Mouse (Mus musculus) inflammation-experienced regulatory T-cells, adult 6 months (primary cell): ENCODE results near the gene Cep135. TPM values are rescaled to one million over a fixed set of nuclear protein-coding genes. Genes with fewer than 3 reads are reported as not detected.

Experiments
- ATAC-seq: one replicate; pipeline ENCODE4 v1.8.0; 2017
- polyA plus RNA-seq, 3 experiments: library from polyadenylated mRNA; unstranded; fragments of 100-300 nt; shearing (Covaris generic); gene quantifications; one replicate each; pipeline ENCODE4 v1.2.1; 2017

Gene Cep135
- polyA plus RNA-seq, 3 experiments from 2014 or later, result 5.3 to 7.1 (median 6.7) TPM

DNA sequence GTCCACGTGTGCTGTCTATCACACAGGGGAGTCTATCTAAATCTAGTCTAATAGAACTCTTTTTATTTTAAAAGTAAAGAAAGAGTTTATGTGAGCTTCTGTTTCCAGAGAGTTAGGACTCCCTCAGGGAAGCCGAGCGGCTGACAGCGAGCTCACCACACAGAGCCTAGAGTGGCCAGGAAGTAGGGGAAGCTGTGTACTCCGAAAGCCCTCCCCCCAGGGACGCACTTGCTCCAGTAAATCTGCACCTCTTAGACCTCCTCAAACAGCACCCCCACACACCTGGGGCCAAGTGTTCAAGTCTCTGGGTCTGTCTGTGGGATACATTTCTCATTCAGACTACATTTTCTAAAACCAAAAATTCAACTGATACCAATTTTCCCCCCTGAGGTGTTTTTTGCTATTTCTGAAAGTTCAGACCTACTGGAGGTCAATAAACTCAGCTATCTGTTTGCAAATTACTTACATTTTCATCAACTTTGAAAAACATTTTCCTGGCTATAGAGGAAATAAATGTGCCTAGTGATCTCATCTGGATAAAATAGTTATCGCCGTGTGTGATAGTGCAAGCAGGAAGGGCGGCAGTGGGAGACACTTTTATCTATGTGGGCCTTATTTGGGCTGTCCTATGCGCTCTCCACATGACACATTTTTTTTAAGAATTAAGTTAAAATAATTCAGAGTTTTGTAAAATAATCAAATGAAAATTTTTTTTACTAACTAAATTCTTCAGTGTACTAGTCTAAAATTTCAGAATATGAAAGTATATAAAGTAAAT is 56.8 kb downstream of the Cep135 start:
- ATAC-seq, result no peak

DNA sequence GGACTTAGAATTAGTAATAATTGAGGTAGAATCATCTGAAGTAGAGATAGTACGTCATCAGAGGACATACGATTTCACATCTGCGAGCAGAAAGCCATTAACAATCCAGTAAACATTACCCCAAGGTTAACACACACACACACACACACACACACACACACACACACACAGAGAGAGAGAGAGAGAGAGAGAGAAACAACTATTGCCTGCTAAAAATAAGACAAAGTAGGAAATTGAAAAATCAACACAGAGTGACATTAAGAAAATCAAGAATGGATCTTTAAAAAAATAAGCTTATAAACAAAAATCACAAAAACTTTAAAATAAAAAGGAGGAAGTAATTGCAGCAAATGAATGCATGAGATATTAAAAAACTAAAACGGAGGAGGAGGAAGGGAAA is 61.4 kb downstream of the Cep135 start:
- no peak for ATAC-seq

DNA sequence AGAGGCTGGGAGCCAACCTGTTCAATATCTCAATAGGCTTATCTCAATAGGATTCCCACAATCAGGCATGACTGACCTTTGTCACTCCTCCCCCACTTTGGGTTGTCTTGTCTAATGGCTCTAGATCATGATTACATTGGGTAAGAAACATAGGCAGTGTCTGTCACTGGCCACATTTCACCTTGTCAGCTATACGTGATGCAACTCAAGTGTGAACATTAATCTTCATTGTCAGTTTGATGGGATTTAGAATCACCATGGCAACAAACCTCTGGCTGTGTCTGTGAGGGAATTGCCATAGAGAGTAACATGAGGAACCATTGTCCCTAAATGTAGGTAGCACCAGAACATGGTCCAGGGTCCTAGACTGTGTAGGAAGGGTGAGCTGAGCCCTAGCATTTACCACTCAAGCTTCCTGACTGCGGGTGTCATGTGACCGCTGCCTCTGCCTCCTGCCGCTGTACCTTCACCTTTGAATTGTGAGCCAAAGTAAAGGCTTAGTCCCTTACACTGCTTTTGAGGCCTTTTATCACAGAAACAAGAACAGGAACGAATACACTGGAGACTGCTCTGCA is 62.7 kb downstream of the Cep135 start:
- no peak for ATAC-seq

DNA sequence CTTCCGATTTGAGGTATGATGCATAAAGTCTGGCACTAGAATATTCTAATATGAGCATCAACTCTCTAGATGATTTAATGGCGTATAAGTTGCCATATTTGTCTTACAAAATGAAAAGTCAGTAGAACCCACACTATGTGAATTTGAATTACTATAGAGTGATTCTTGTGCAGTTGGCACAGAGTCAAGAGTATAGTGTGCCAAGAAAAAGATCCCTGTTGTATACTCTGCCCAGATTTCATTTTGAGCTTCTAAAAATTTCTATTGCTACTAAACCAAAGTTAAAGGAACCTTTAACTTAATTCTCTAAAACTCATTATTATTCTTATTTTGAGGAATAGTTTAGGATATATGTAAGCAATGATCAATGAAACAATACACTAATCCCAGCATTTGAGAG is 67.7 kb downstream of the Cep135 start, which contains the start of gene C530008M17Rik:
Gene C530008M17Rik, plus strand, starts transcription at position 301 of the 400 bp plus-strand sequence.
- no peak for ATAC-seq

DNA sequence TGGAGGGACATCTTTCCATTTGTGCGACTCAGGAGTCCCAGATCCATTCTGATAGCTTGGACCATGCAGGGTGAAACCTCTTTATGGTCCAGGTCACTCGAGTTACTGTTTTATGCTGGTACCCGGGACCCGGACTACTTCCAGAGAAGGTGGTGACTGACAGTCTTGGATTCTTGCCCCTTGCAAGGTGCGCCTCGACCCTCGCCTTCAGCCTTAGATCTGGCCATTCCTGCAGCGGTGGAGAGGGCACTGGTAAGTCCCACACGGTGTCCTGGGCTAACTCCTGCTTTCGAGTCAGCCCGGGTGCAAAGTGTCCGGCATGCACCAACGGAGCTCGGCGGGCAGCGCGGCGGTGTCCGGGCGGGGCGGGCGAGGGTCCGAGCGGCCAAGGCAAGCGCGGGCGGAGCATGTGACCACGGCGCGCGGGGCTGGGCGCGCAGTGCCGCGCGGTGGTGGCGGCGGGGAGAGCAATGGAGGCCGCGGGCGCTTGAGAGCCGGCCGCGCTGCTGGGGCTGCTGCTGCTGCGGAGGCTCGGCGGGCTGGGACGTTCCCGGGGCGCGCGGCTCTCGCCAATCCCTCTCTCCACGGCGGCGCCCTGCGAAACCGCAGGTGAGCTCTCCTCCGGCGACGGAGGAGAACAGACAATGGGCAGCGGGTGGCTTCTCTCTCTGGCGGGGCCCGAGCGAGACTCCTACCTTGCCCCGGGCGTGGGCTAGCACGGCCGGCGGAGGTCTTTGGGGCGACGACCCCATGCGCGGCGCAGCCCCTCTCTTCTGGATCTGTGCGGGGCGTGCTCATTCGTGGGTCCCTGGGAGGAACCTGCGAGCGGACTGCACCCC is 69.0 kb downstream of the Cep135 start:
- ATAC-seq, result no peak

DNA sequence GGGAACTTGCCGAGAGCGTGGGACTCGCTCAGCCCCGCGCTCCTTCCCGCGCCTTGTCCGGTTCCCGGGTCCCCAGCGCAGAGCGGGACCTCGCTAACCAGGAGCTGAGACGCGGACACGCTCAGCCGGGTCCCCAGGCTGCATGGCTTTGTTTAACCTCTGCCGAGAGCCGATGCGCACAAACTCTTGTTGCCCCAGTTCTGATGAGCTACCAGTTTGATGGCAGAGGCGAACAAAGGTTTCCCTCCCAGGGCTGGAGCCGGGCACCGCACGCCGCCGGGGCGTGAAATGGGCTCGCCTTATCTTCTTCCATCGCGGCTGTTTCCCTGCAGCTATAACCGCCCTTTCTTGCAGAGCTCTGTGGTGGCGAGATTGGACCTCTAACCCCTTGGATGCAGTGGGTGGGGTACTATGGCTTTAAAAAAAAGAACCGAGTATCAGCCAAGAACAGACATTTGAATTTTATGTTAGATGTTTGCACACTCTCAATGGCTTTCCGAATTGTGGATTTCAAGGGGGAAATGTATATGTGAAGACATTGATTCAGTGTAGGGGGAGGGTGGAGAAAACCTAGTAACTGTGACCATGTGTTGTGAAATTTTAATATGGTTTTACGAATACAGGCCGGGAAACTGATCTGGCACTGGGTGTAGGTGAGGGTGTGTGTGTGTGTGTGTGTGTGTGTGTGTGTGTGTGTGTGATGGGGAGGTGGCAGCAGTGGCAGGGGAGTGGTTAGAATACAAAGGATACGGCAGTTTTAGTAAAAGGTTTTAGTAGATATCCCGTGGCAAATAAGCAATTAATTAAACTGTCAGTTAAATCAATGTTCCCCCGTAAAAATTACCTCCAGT is 69.8 kb downstream of the Cep135 start:
- no peak for ATAC-seq

DNA sequence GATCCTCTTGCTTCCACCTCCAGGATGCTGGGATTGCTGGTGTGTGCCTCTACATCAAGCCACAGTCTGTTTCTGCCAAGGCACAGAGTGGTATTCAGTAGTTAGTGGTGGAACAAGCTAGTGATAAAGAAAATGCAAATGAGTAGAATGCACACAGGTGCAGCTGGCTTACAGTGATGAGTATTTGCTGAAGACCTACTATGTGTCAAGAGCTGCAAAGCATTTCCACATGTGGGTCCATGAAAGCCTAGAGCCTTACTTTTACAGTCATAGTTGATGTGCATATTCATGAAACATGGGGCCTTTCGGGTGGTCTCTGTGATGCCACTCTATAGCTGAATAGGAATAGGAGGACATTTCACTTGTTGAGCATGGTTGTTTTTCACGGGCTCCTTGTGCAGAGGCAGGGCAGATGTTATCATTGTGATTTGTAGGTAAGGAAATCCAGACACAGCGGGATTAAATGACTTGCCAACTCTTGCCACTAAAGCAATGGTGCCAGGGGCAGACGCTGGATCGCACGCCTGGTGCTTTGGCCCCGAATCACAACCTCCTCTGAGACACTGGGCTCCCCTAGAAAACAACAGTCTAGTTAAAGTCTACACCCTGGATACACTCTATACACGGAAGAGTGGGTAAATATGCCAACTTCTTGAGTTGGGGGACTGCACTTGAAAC is 71.6 kb downstream of the Cep135 start:
- ATAC-seq, result no peak

DNA sequence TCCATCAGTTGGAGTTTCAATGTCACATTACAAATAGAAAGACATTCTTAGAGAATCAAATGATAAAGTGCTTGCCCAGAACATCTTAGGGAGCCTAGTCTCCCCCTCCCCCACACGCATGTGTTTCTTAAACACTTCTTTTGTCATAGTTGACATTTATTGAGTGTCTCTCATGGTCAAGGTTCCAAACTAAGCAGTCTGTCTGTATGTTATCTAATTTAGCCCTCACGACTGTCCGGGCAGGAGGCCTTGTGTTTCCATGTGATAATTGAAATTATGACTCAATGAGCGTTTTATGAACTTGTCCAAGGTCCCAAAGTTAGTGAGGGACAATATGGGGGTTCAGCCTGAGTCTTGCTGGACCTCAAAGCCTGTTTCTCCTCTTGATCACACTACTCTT is 72.8 kb downstream of the Cep135 start:
- ATAC-seq, result no peak

DNA sequence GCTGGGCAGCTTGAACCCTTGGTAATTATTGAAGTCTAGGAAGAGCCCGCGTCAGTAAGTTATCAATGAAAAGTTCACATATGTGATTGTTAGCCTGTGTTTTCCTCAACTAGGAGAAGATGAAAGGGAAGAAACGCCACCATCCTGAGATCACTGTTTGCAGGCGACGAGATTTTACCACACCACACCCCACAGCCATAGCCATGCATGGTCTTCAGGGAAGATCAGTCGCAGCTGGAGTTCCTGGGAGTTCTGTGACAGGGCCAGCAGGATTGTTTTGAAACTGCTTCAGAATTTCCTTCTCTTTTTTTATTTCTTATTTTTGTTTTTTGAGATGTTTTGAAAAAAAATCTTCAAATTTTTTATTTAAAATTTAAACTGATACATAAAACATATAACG is 76.4 kb downstream of the Cep135 start:
- no peak for ATAC-seq

DNA sequence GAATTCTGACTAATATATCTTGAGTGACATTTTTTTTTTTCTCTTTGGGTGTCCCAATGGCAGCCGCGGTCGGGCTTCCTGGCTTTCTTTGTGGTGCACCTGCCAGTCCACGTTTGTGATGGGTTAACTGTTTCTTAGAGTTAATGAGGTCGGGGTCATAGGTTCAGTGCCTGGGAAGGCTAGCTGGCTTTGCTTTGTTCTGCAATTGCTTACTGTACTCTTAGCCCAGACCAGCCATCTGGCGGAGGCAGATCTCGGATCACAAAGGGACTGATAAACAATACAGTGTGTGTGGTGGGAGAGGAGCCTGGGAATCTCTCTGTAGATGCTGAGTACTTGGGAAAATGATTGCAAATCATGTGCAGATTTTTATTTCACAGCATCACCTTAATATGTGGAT is 76.9 kb downstream of the Cep135 start:
- ATAC-seq, result no peak

DNA sequence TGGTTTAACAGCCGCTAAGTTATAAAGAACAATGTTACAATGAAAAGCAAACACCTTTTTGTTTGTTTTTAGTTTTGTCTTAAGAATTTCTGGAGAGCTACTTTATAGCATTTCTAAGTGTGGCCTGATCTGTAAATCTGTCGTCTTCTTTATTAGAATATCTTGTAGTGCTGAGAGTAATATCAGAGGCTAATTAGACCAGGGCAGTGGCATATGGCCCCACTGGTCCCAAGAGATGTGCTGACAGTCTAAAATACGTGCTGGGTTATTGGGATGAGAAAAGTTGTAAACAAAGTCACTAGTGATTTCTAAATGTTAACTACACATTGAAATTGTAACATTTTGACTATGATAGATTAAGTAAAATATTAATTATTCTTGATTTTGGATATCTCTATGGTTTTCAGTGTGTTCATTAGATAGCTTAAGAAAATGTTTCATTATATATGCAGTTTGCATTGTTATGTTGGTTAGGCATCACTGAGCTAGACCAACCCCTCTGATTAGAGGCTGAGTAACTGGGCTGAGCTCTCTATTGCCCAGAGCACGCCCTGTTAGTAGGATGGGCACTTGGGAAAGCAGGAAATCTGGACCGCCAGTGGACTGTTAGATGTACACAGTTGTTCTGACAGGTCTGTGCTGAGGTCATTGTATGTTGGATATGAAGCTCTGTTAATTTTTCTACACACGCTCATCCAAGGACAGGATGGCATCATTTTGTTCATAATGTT is 77.7 kb downstream of the Cep135 start:
- no peak for ATAC-seq

DNA sequence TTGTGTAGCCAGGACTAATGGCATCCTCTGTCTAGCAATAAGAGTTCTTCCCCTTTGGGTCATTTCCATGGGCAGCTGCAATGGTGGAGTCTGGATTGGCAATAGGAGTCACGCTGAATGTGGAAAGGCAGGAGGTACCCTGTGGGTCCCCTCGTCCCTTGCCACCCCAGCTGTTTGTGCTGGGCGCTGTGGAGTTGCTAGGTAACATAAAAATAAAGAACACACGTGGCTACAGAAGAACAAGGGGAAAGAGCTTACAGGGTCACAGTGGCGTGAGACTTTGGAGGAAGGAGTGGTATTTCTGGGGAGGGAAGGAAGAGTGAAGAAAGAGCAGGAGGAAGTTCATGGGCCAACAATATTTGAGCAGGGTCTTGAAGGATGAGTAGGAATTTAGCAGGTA is 79.6 kb downstream of the Cep135 start:
- no peak for ATAC-seq

DNA sequence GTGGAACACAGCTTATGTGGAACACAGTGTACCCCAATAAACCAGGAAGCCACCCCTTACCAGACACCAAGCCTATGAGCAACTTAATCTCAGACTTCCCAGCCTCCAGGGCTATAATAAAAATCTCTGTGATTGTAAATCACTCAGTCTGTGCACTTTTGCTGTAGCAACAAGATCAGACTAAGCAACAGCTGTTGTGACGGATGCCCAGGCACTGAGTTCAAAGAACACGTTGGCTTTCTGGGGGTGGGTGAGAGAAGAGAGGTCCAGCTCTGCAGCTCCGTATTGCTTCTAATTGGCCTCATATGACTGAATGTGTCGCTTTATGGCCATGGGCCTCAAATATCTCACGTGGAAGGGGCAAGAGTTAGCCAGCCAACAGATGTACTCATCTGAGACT is 80.0 kb downstream of the Cep135 start:
- ATAC-seq, result no peak

DNA sequence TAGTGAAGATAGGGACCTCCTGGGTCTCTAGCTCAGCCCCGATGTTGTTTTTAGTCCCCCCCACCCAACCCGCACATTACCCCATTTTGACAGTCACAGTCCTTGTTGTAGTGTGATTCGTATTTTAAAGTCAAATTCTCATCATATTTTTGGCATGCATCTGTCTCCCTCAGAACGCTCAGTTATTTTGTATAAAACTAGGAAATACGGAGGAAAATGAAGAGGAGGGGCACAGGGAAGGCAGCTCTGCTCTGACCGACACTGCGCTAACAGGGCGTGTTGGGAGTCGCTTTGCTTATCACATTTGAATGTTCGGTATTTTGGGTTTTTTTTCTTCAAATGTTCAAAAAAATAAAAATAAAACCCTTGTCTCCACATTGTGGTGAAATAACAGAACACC is 81.7 kb downstream of the Cep135 start:
- ATAC-seq, result no peak

DNA sequence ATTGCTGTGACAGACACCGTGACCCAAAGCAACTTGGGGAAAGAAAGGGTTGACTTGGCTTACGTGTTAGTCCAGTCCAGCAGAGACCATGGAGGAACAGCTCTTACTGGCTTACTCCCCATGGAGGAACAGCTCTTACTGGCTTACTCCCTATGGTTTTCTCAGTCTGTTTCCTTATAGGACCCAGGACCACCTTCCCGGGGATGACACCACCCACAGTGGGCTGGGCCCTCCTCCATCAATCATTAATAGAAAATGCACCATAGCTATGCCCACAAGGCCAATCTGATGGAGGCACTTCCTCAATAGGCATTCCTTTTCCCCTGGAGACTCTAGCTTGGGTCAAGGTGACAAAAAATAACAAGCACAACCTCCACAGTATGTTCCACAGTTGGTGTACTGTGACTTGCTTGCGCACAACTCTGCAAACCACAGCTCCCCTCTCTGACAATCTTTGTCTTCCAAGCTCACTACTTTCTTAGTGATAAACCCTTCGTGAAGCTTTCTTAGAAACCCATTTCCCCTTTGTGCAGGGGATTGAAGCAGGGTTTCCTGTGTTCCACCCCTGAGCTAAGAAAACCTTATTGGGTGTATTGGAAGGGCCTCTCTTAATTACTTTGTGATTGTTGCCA is 85.6 kb downstream of the Cep135 start:
- no peak for ATAC-seq

DNA sequence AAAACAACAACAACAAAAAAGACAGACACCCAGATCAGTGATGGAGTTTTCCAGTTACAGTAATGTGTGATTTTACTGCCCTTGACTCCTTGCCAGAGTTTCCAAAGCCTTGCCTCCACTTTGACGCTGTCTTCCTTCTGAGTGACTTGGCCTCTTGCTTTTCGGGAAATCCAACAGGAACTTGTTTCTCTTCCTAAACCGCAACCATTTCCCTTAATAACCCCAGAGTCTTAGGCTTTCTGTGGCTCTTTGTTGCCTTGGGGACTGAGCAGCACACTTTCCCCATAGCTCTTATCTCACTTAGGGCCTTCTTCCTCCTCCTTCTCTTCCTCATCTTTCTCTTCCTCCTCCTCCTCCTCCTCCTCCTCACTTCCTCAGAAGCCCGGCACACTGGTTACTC is 86.9 kb downstream of the Cep135 start:
- ATAC-seq, result no peak

DNA sequence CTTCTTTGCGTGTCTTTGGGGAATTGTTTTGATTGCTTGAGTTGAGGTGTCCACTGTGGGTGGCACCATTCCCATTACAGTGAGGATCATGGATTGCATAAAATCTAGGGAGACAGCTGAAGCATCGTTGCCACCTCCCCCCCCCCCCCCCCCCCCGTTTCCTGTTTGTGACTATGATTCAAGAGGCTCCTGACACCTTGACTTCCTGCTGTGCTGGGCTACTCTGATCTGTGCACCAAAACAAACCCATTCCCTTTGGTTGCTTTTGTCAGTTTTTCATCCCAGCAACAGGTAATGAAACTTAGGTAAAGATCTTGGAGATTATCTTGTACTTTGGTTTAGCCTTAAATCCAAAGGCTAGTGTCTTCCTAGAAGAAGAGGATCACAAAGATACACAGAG is 92.5 kb downstream of the Cep135 start:
- ATAC-seq, result peak; percentile 77

DNA sequence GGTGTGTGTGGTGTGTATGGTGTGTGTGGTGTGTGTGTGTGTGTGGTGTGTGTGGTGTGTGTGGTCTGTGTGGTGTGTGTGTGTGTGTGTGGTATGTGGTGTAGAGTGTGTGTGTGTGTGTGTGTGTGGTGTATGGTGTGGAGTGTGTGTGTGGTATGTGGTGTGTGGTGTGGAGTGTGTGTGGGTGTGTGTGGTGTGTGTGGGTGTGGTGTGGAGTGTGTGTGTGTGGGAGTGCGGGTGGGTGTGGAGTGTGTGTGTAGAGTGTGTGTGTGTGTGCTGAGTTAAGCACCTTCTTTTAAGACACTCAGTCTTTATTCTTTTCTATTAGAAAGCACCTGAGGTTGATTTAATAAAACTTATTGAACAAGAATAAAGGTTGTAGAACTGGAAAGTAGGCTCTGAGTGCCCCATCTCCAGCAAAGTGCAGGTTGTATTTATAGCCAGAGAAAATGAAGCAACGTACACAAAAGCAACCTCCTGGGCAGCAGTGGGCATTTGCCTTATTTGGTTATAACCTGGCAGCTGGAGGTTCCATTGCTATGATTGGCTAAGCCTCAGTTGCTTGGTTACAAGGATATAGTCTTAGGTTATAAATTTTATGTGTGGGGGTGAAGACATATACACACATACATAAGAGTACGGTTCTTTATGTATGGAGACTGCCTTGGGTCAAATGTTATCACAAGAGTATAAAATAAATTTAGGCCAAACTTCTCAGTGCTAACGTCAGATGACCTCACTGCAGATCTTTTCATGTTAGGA is 93.6 kb downstream of the Cep135 start:
- no peak for ATAC-seq

DNA sequence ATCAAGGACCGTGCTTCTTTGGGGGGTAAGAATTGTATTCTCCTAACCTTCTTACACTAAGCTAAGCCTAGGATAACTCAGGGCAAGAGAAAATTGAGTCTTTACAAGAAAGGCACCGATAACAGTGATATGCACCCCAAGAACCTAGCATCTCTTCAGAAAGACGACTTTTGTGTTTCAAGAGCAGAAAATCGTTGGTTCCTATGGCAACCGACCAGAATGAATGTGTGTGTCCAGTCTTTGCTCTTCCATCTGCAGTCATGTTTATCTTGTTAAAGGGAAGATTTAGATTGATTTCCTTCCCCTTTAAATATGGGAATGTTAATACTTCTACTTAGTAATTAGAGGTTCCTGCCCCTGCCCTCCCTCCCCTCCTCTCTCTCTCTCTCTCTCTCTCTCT is 95.0 kb downstream of the Cep135 start:
- ATAC-seq, result no peak
